Mouse (Mus musculus): ENCODE data around the gene Zbtb44.

- TF ChIP-seq CTCF (IDR thresholded peaks at IDR 0.05; ENCODE audit: low read depth) (no peak), EP300 (IDR thresholded peaks at IDR 0.05; ENCODE audit: low read depth) (no peak)
These were observed 17.0 kb upstream of the Zbtb44 start for GRCm38 (mm10) chr9:31013415-31013814.
